Comparison of ENCODE assay signal across 8 mouse cellular contexts in genomic region chr11:115172825-115173287, GRCm38 (mm10). TPM values are rescaled to one million over a fixed set of nuclear protein-coding genes. Genes with fewer than 3 reads are reported as not detected.
DNase-seq lines count a peak whose midpoint lies in the region; ATAC-seq lines count a peak whose summit lies in the region.

No protein-coding gene starts in this region.

- H3K4me3 ChIP-seq in forebrain, embryonic 10.5 days, result peak overlapping the region; percentile 12; the same call in 1 of the 2 replicates
- no peak overlapping the region for H3K4me3 ChIP-seq in forebrain, embryonic 15.5 days
- no peak overlapping the region for H3K4me3 ChIP-seq in hindbrain, embryonic 10.5 days
- H3K4me3 ChIP-seq in limb, embryonic 10.5 days, result no peak overlapping the region
- no peak overlapping the region for H3K4me3 ChIP-seq in neural tube, embryonic 13.5 days

- H3K9me3 ChIP-seq in forebrain, embryonic 10.5 days, result no peaks in the 10 kb centered on the region
- H3K9me3 ChIP-seq in forebrain, embryonic 15.5 days, result no peaks in the 10 kb centered on the region
- H3K9me3 ChIP-seq in hindbrain, embryonic 10.5 days, result no peaks in the 10 kb centered on the region
- H3K9me3 ChIP-seq in limb, embryonic 10.5 days (replicated peaks), result no peaks in the 10 kb centered on the region
- no peaks in the 10 kb centered on the region for H3K9me3 ChIP-seq in neural tube, embryonic 13.5 days

- no peak overlapping the region for H3K9ac ChIP-seq in forebrain, embryonic 15.5 days (replicated peaks)
- no peak overlapping the region for H3K9ac ChIP-seq in neural tube, embryonic 13.5 days

- H3K27ac ChIP-seq in forebrain, embryonic 10.5 days, result peak overlapping the region; percentile 49; the same call in 1 of the 2 replicates
- H3K27ac ChIP-seq in forebrain, embryonic 15.5 days (replicated peaks), result no peak overlapping the region
- H3K27ac ChIP-seq in hindbrain, embryonic 10.5 days, result peak overlapping the region; percentile 74
- peak overlapping the region; percentile 51; the same call in 1 of the 2 replicates for H3K27ac ChIP-seq in limb, embryonic 10.5 days
- no peak overlapping the region for H3K27ac ChIP-seq in neural tube, embryonic 13.5 days (replicated peaks)

- 18% methylated on average over 4 of the region's 4 CpGs for WGBS in forebrain, embryonic 10.5 days
- 30% methylated on average over 4 of the region's 4 CpGs for WGBS in forebrain, embryonic 15.5 days
- WGBS in hindbrain, embryonic 10.5 days, result 14% methylated on average over 4 of the region's 4 CpGs
- WGBS in limb, embryonic 10.5 days, result 22% methylated on average over 4 of the region's 4 CpGs
- WGBS in neural tube, embryonic 13.5 days, result 35% methylated on average over 4 of the region's 4 CpGs

- no peak for DNase-seq in forebrain, embryonic 10.5 days (ENCODE audit: extremely low spot score, low spot score)
- peak; percentile 85 for DNase-seq in adipocyte (ENCODE audit: low spot score)
- DNase-seq in hindbrain, embryonic 10.5 days (ENCODE audit: low spot score), result peak; percentile 48
- DNase-seq in limb, embryonic 10.5 days (ENCODE audit: low spot score), result no peak
- DNase-seq in urinary bladder, postnatal 25 days (ENCODE audit: low spot score), result no peak

- H3K4me2 ChIP-seq in forebrain, embryonic 15.5 days (replicated peaks), result no peak overlapping the region
- 0 out of 2 replicates have a peak overlapping the region, but pooled peaks have one; percentile 4 for H3K4me2 ChIP-seq in neural tube, embryonic 13.5 days

- H3K27me3 ChIP-seq in forebrain, embryonic 10.5 days (ENCODE audit: poor library complexity, severe bottlenecking), result peaks cover 68% of the 10 kb centered on the region
- peaks cover 4% of the 10 kb centered on the region; the same call in 1 of the 2 replicates for H3K27me3 ChIP-seq in forebrain, embryonic 15.5 days
- peaks cover 50% of the 10 kb centered on the region for H3K27me3 ChIP-seq in hindbrain, embryonic 10.5 days (ENCODE audit: insufficient read depth, poor library complexity, severe bottlenecking)
- H3K27me3 ChIP-seq in limb, embryonic 10.5 days (ENCODE audit: low read depth, poor library complexity, severe bottlenecking), result peaks cover 58% of the 10 kb centered on the region
- H3K27me3 ChIP-seq in neural tube, embryonic 13.5 days, result peaks cover 11% of the 10 kb centered on the region

- no peaks in the 10 kb centered on the region for H3K36me3 ChIP-seq in forebrain, embryonic 10.5 days (replicated peaks)
- no peaks in the 10 kb centered on the region for H3K36me3 ChIP-seq in forebrain, embryonic 15.5 days
- H3K36me3 ChIP-seq in hindbrain, embryonic 10.5 days, result no peaks in the 10 kb centered on the region
- H3K36me3 ChIP-seq in limb, embryonic 10.5 days, result no peaks in the 10 kb centered on the region
- no peaks in the 10 kb centered on the region for H3K36me3 ChIP-seq in neural tube, embryonic 13.5 days

- H3K4me1 ChIP-seq in forebrain, embryonic 10.5 days, result peaks cover 70% of the 10 kb centered on the region
- H3K4me1 ChIP-seq in forebrain, embryonic 15.5 days, result peaks cover 45% of the 10 kb centered on the region
- peaks cover 72% of the 10 kb centered on the region for H3K4me1 ChIP-seq in hindbrain, embryonic 10.5 days (replicated peaks)
- peaks cover 71% of the 10 kb centered on the region for H3K4me1 ChIP-seq in limb, embryonic 10.5 days
- peaks cover 75% of the 10 kb centered on the region for H3K4me1 ChIP-seq in neural tube, embryonic 13.5 days (replicated peaks)

- no peak for ATAC-seq in forebrain, embryonic 15.5 days (replicated peaks)
- 0 out of 2 replicates have a peak, but pooled peaks have one; percentile 7 for ATAC-seq in neural tube, embryonic 13.5 days (ENCODE audit: low read depth)
- no peak for ATAC-seq in erythroblast, adult 5-6 weeks (replicated peaks; ENCODE audit: low FRiP score, poor library complexity, severe bottlenecking)

RNA-seq across cellular contexts. Expression of gene Slc9a3r1, which starts 9.7 kb away (rescaled TPM):
- polyA plus RNA-seq in forebrain, embryonic 10.5 days (2016; fragmentation: Nextera tagmentation; extraction: Ambion mirVana), result 36.6 and 38.1 TPM in 2 replicates
- polyA plus RNA-seq in forebrain, embryonic 15.5 days (2015; fragmentation: Nextera tagmentation; extraction: Ambion mirVana), result 45.8 and 50.5 TPM in 2 replicates
- 39.6 and 49.8 TPM in 2 replicates for polyA plus RNA-seq in hindbrain, embryonic 10.5 days (2016; fragmentation: Nextera tagmentation; extraction: Ambion mirVana)
- polyA plus RNA-seq in limb, embryonic 10.5 days (2016; fragmentation: Nextera tagmentation; extraction: Ambion mirVana), result 30.7 and 32.2 TPM in 2 replicates
- polyA plus RNA-seq in neural tube, embryonic 13.5 days (2015; fragmentation: Nextera tagmentation; extraction: Ambion mirVana), result 50.6 and 58.1 TPM in 2 replicates
- 22.2 and 22.5 TPM in 2 replicates for total RNA-seq in erythroblast, adult 5-6 weeks (2015; ENCODE audit: low replicate concordance)
- total RNA-seq in erythroblast, adult 5-6 weeks (2017; ENCODE audit: low replicate concordance), result 17.7 and 19.1 TPM in 2 replicates

RNA-seq across cellular contexts. Expression of gene Tmem104, which starts 14.4 kb away (rescaled TPM):
- 8.7 and 8.8 TPM in 2 replicates for polyA plus RNA-seq in forebrain, embryonic 10.5 days (2016; fragmentation: Nextera tagmentation; extraction: Ambion mirVana)
- polyA plus RNA-seq in forebrain, embryonic 15.5 days (2015; fragmentation: Nextera tagmentation; extraction: Ambion mirVana), result 10.8 and 12.4 TPM in 2 replicates
- polyA plus RNA-seq in hindbrain, embryonic 10.5 days (2016; fragmentation: Nextera tagmentation; extraction: Ambion mirVana), result 6.9 and 10.6 TPM in 2 replicates
- 9.1 and 9.8 TPM in 2 replicates for polyA plus RNA-seq in limb, embryonic 10.5 days (2016; fragmentation: Nextera tagmentation; extraction: Ambion mirVana)
- polyA plus RNA-seq in neural tube, embryonic 13.5 days (2015; fragmentation: Nextera tagmentation; extraction: Ambion mirVana), result 11.6 and 11.8 TPM in 2 replicates
- 4.6 and 5.2 TPM in 2 replicates for total RNA-seq in erythroblast, adult 5-6 weeks (2015; ENCODE audit: low replicate concordance)
- 0.85 and 1.5 TPM in 2 replicates for total RNA-seq in erythroblast, adult 5-6 weeks (2017; ENCODE audit: low replicate concordance)

RNA-seq across cellular contexts. Expression of gene Nat9, which starts 14.8 kb away (rescaled TPM):
- 16.9 and 20.6 TPM in 2 replicates for polyA plus RNA-seq in forebrain, embryonic 10.5 days (2016; fragmentation: Nextera tagmentation; extraction: Ambion mirVana)
- polyA plus RNA-seq in forebrain, embryonic 15.5 days (2015; fragmentation: Nextera tagmentation; extraction: Ambion mirVana), result 19.0 and 24.1 TPM in 2 replicates
- polyA plus RNA-seq in hindbrain, embryonic 10.5 days (2016; fragmentation: Nextera tagmentation; extraction: Ambion mirVana), result 18.7 and 24.3 TPM in 2 replicates
- 15.6 and 22.7 TPM in 2 replicates for polyA plus RNA-seq in limb, embryonic 10.5 days (2016; fragmentation: Nextera tagmentation; extraction: Ambion mirVana)
- 16.3 and 24.1 TPM in 2 replicates for polyA plus RNA-seq in neural tube, embryonic 13.5 days (2015; fragmentation: Nextera tagmentation; extraction: Ambion mirVana)
- 3.1 and 8.8 TPM in 2 replicates for total RNA-seq in erythroblast, adult 5-6 weeks (2015; ENCODE audit: low replicate concordance)
- 8.8 and 10.5 TPM in 2 replicates for total RNA-seq in erythroblast, adult 5-6 weeks (2017; ENCODE audit: low replicate concordance)

RNA-seq across cellular contexts. Expression of gene Cd300lf, which starts 39.1 kb away (rescaled TPM):
- 0.09 and 0.10 TPM in 2 replicates for polyA plus RNA-seq in forebrain, embryonic 10.5 days (2016; fragmentation: Nextera tagmentation; extraction: Ambion mirVana)
- 0.10 TPM in 1 of 2 replicates, not detected in the other for polyA plus RNA-seq in forebrain, embryonic 15.5 days (2015; fragmentation: Nextera tagmentation; extraction: Ambion mirVana)
- 0.11 TPM in 1 of 2 replicates, not detected in the other for polyA plus RNA-seq in hindbrain, embryonic 10.5 days (2016; fragmentation: Nextera tagmentation; extraction: Ambion mirVana)
- polyA plus RNA-seq in limb, embryonic 10.5 days (2016; fragmentation: Nextera tagmentation; extraction: Ambion mirVana), result 0.06 TPM in 1 of 2 replicates, not detected in the other
- 0.14 TPM in 1 of 2 replicates, not detected in the other for polyA plus RNA-seq in neural tube, embryonic 13.5 days (2015; fragmentation: Nextera tagmentation; extraction: Ambion mirVana)
- total RNA-seq in erythroblast, adult 5-6 weeks (2015; ENCODE audit: low replicate concordance), result 6.3 and 17.3 TPM in 2 replicates
- 11.3 and 13.7 TPM in 2 replicates for total RNA-seq in erythroblast, adult 5-6 weeks (2017; ENCODE audit: low replicate concordance)

Comparison
In these comparisons a context has a peak if more than half of its experiments do, and no peak if none do; other contexts are left out.
1. H3K27ac ChIP-seq: peak in forebrain, embryonic 10.5 days (single experiment), hindbrain, embryonic 10.5 days (single experiment) and limb, embryonic 10.5 days (single experiment); none in forebrain, embryonic 15.5 days (single experiment) and neural tube, embryonic 13.5 days (single experiment).
2. DNase-seq: peak in adipocyte (single experiment) and hindbrain, embryonic 10.5 days (single experiment); none in forebrain, embryonic 10.5 days (single experiment), limb, embryonic 10.5 days (single experiment) and urinary bladder, postnatal 25 days (single experiment).